In genomic region chr12:79923811-79924210, GRCm38 (mm10) we compare ENCODE assay signal across 15 mouse cellular contexts.
DNase-seq lines count a peak whose midpoint lies in the region; ATAC-seq and TF ChIP-seq lines count a peak whose summit lies in the region.
"Had no signal": no experiment of that assay in that cellular context is flagged by ENCODE, and none has a peak within 500 bp of the region (broad histone marks: within the 10 kb centered on the region; RNA-seq: fewer than 3 reads in every experiment).

No protein-coding gene starts in this region.

- H3K36me3 ChIP-seq in kidney, adult 2 months (ENCODE audit: control insufficient read depth, insufficient read depth, low read length): no peaks in the 10 kb centered on the region
- no peaks in the 10 kb centered on the region for H3K36me3 ChIP-seq in embryonic facial prominence, embryonic 14.5 days (ENCODE audit: control insufficient read depth, insufficient read depth, low read length)
- H3K36me3 ChIP-seq in hindbrain, embryonic 11.5 days (ENCODE audit: control insufficient read depth, insufficient read depth, low read length): no peaks in the 10 kb centered on the region
- H3K36me3 ChIP-seq in midbrain, embryonic 12.5 days: no peaks in the 10 kb centered on the region
- no peaks in the 10 kb centered on the region for H3K36me3 ChIP-seq in liver, embryonic 12.5 days
- H3K36me3 ChIP-seq: liver, embryonic 13.5 days had no signal

- no peaks in the 10 kb centered on the region for H3K27me3 ChIP-seq in kidney, adult 2 months (replicated peaks; ENCODE audit: control insufficient read depth, insufficient read depth, low read length)
- no peaks in the 10 kb centered on the region for H3K27me3 ChIP-seq in embryonic facial prominence, embryonic 14.5 days (replicated peaks; ENCODE audit: control insufficient read depth, insufficient read depth, low read length)
- no peaks in the 10 kb centered on the region for H3K27me3 ChIP-seq in hindbrain, embryonic 11.5 days (ENCODE audit: control insufficient read depth, insufficient read depth, low read length)
- no peaks in the 10 kb centered on the region for H3K27me3 ChIP-seq in midbrain, embryonic 12.5 days
- H3K27me3 ChIP-seq in liver, embryonic 12.5 days (replicated peaks): 0 out of 2 replicates have a peak, but pooled peaks cover 5% of the 10 kb centered on the region
- H3K27me3 ChIP-seq: liver, embryonic 13.5 days had no signal

- peaks cover 3% of the 10 kb centered on the region; the same call in 1 of the 2 replicates for H3K4me1 ChIP-seq in kidney, adult 2 months (ENCODE audit: control insufficient read depth, insufficient read depth, low read length)
- peaks cover 55% of the 10 kb centered on the region for H3K4me1 ChIP-seq in embryonic facial prominence, embryonic 14.5 days (ENCODE audit: control insufficient read depth, insufficient read depth, low read length)
- peaks cover 20% of the 10 kb centered on the region for H3K4me1 ChIP-seq in hindbrain, embryonic 11.5 days (replicated peaks; ENCODE audit: control insufficient read depth, insufficient read depth, low read length)
- peaks cover 70% of the 10 kb centered on the region for H3K4me1 ChIP-seq in midbrain, embryonic 12.5 days
- 0 out of 2 replicates have a peak, but pooled peaks cover 9% of the 10 kb centered on the region for H3K4me1 ChIP-seq in liver, embryonic 12.5 days

- no peak overlapping the region for H3K4me3 ChIP-seq in kidney, adult 2 months (ENCODE audit: insufficient read depth, low read depth, low read length)
- H3K4me3 ChIP-seq in embryonic facial prominence, embryonic 14.5 days (ENCODE audit: low read depth, low read length): no peak overlapping the region
- H3K4me3 ChIP-seq in hindbrain, embryonic 11.5 days (ENCODE audit: low read depth, low read length): no peak overlapping the region
- no peak overlapping the region for H3K4me3 ChIP-seq in midbrain, embryonic 12.5 days
- H3K4me3 ChIP-seq in liver, embryonic 12.5 days: no peak overlapping the region
- H3K4me3 ChIP-seq: erythroblast, embryonic 14.5 days; liver, embryonic 13.5 days had no signal

- 65% methylated on average over 6 of the region's 6 CpGs for WGBS in kidney, adult 2 months
- WGBS in embryonic facial prominence, embryonic 14.5 days: 81% methylated on average over 5 of the region's 6 CpGs
- WGBS in hindbrain, embryonic 11.5 days: 78% methylated on average over 6 of the region's 6 CpGs
- 79% methylated on average over 6 of the region's 6 CpGs for whole genome bisulfite sequencing in midbrain, embryonic 12.5 days
- WGBS in liver, embryonic 12.5 days (ENCODE audit: insufficient replicate concordance): 66% methylated on average over 6 of the region's 6 CpGs

- no peak for TF ChIP-seq POLR2A in kidney, adult 2 months (IDR thresholded peaks at IDR 0.05; ENCODE audit: low read depth, low read length)

- no peak for ATAC-seq in embryonic facial prominence, embryonic 14.5 days (ENCODE audit: low read depth)
- no peak for ATAC-seq in hindbrain, embryonic 11.5 days (ENCODE audit: low FRiP score)
- ATAC-seq in midbrain, embryonic 12.5 days (ENCODE audit: low FRiP score, low read depth): no peak
- ATAC-seq in liver, embryonic 12.5 days: no peak
- no peak for ATAC-seq in megakaryocyte-erythroid progenitor cell, adult 5-6 weeks (replicated peaks; ENCODE audit: low FRiP score, low TSS enrichment, poor library complexity, severe bottlenecking)
- ATAC-seq: CD4-positive, CD25-positive, alpha-beta regulatory T cell, adult 4 months; intestine, embryonic 16.5 days had no signal

- no peak for TF ChIP-seq CTCF in kidney, adult 2 months (conservative IDR thresholded peaks at IDR 0.05; ENCODE audit: insufficient read depth, insufficient read length, low read depth, low read length)

- DNase-seq in kidney, adult 2 months: peak; percentile 60
- DNase-seq in kidney, adult 8-10 months: no peak
- no peak for DNase-seq in embryonic facial prominence, embryonic 14.5 days (ENCODE audit: low spot score)
- DNase-seq in hindbrain, embryonic 11.5 days (ENCODE audit: low spot score): no peak
- DNase-seq in layer of hippocampus, postnatal 10 days (ENCODE audit: low spot score in 2 of 2): no peak
- DNase-seq: gastrocnemius, postnatal 14 days; heart, postnatal 10 days; liver, embryonic 13.5 days had no signal

- no peak overlapping the region for H3K27ac ChIP-seq in kidney, adult 2 months (ENCODE audit: insufficient read depth, low read depth, low read length)
- H3K27ac ChIP-seq in embryonic facial prominence, embryonic 14.5 days (replicated peaks; ENCODE audit: low read depth, low read length): peak overlapping the region; percentile 96
- peak overlapping the region; percentile 96 for H3K27ac ChIP-seq in hindbrain, embryonic 11.5 days (ENCODE audit: low read depth, low read length)
- peak overlapping the region; percentile 98 for H3K27ac ChIP-seq in midbrain, embryonic 12.5 days (replicated peaks)
- no peak overlapping the region for H3K27ac ChIP-seq in liver, embryonic 12.5 days
- H3K27ac ChIP-seq: liver, embryonic 13.5 days; macrophage had no signal

- no peaks in the 10 kb centered on the region for H3K9me3 ChIP-seq in embryonic facial prominence, embryonic 14.5 days (ENCODE audit: control insufficient read depth, low read length)
- H3K9me3 ChIP-seq in hindbrain, embryonic 11.5 days (ENCODE audit: control insufficient read depth, low read length): no peaks in the 10 kb centered on the region
- no peaks in the 10 kb centered on the region for H3K9me3 ChIP-seq in midbrain, embryonic 12.5 days
- H3K9me3 ChIP-seq in liver, embryonic 12.5 days (replicated peaks): no peaks in the 10 kb centered on the region
- H3K9me3 ChIP-seq: liver, embryonic 13.5 days had no signal

- H3K4me2 ChIP-seq in embryonic facial prominence, embryonic 14.5 days (ENCODE audit: low read depth, low read length): no peak overlapping the region
- no peak overlapping the region for H3K4me2 ChIP-seq in hindbrain, embryonic 11.5 days (replicated peaks; ENCODE audit: low read depth, low read length)
- no peak overlapping the region for H3K4me2 ChIP-seq in midbrain, embryonic 12.5 days (replicated peaks)
- no peak overlapping the region for H3K4me2 ChIP-seq in liver, embryonic 12.5 days
- H3K4me2 ChIP-seq: liver, embryonic 13.5 days had no signal

- H3K9ac ChIP-seq in embryonic facial prominence, embryonic 14.5 days (ENCODE audit: low read depth, low read length): no peak overlapping the region
- H3K9ac ChIP-seq in hindbrain, embryonic 11.5 days (ENCODE audit: low read depth, low read length): no peak overlapping the region
- H3K9ac ChIP-seq in midbrain, embryonic 12.5 days (replicated peaks): no peak overlapping the region
- no peak overlapping the region for H3K9ac ChIP-seq in liver, embryonic 12.5 days
- H3K9ac ChIP-seq: liver, embryonic 13.5 days had no signal

Comparison
In these comparisons a context has a peak if more than half of its experiments do, and no peak if none do; other contexts are left out.
1. H3K27ac ChIP-seq: peak in embryonic facial prominence, embryonic 14.5 days (single experiment), hindbrain, embryonic 11.5 days (single experiment) and midbrain, embryonic 12.5 days (single experiment); none in kidney, adult 2 months (single experiment) and liver, embryonic 12.5 days (single experiment).